Mouse (Mus musculus) stomach, embryonic 14.5 days (tissue): ENCODE results near the gene Apln. TPM values are rescaled to one million over a fixed set of nuclear protein-coding genes. Genes with fewer than 3 reads are reported as not detected.
A peak's percentile ranks its signal among the peaks of the same experiment; 100 is the strongest.

ENCODE experiments used
- ATAC-seq: fragments of 200-750 bp; cut with Nextera tagmentation; 2 replicates; pipeline ENCODE4 v1.8.0; 2017; ENCODE audit warnings: low read depth, moderate TSS enrichment; ENCODE audit not compliant: insufficient number of reproducible peaks, insufficient read depth, low FRiP score
- H3K27ac ChIP-seq: fragments of 300-500 bp; sonication (generic); 2 replicates; pipeline ENCODE4 v1.5.1; 2014; ENCODE audit warnings: mild to moderate bottlenecking, low read length, moderate library complexity, mixed read lengths
- H3K27me3 ChIP-seq: fragments of 300-500 bp; sonication (generic); 2 replicates; pipeline ENCODE4 v1.6.1; 2014; ENCODE audit warnings: low read length, control low read depth, mixed read lengths; ENCODE audit not compliant: control insufficient read depth, insufficient read depth
- H3K36me3 ChIP-seq: fragments of 300-500 bp; sonication (generic); 2 replicates; pipeline ENCODE4 v1.6.1; 2014; ENCODE audit warnings: mild to moderate bottlenecking, control low read depth, low read length, moderate library complexity, mixed read lengths; ENCODE audit not compliant: control insufficient read depth, insufficient read depth
- H3K4me1 ChIP-seq: fragments of 300-500 bp; sonication (generic); 2 replicates; pipeline ENCODE4 v1.6.1; 2014; ENCODE audit warnings: low read length, control low read depth, mixed read lengths; ENCODE audit not compliant: control insufficient read depth, insufficient read depth
- H3K4me2 ChIP-seq: fragments of 300-500 bp; sonication (generic); replicated peaks from 2 replicates; pipeline ENCODE4 v1.6.1; 2014; ENCODE audit warnings: low read depth, low read length, control low read depth
- H3K4me3 ChIP-seq: fragments of 300-500 bp; sonication (generic); 2 replicates; pipeline ENCODE4 v1.5.1; 2014; ENCODE audit warnings: low read depth, low read length, control low read depth
- H3K9ac ChIP-seq: fragments of 300-500 bp; sonication (generic); replicated peaks from 2 replicates; pipeline ENCODE4 v1.6.1; 2014; ENCODE audit warnings: low read depth, mild to moderate bottlenecking, control low read depth, low read length, moderate library complexity, mixed read lengths
- H3K9me3 ChIP-seq: fragments of 300-500 bp; sonication (generic); 2 replicates; pipeline ENCODE4 v1.6.1; 2016; ENCODE audit warnings: low read depth, low read length, control low read depth; ENCODE audit not compliant: control insufficient read depth
- WGBS: fragments of 180-500 bp; shearing (Covaris S2); extraction: QIAGEN DNeasy Blood & Tissue Kit; methylation state at CpG from one replicate; pipeline ENCODE4 v1.1.7; 2014; 5-methylcytosine and 5-hydroxymethylcytosine counted together
- polyA plus RNA-seq: library from polyadenylated mRNA; unstranded; fragments of >200 nt; fragmentation: Nextera tagmentation; extraction: Ambion mirVana; gene quantifications from 2 replicates; pipeline ENCODE4 v1.2.1, GENCODE M21; 2014

The Apln gene
- polyA plus RNA-seq, 1 experiment from 2014 or later = 4.3 TPM

DNA sequence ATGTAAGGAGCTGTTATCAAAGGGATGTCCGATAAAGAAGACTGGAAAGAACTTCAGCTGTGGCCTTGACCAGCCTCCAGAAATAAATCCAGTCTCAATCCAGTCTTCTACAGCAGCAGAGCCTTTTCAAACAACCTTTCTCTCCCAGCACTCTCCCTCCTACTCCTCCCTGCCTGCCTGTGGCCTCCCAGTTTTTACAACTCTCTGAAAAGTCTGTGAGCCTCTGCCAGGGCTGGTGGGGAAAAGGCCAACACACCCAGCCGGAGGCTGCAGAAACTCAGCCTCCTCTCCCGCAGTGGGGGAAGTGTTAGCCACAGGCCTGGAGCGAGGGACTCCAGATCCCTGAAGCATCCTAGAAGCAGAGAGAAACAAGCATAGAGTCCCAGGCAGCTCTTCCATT lies 27.8 kb upstream of the Apln start:
- H3K27ac ChIP-seq = no peak overlapping the region
- H3K4me1 ChIP-seq = no peaks in the 10 kb centered on the region
- H3K4me2 ChIP-seq = no peak overlapping the region
- 80% methylated on average over 4 of the region's 4 CpGs for WGBS
- H3K9ac ChIP-seq = no peak overlapping the region
- no peaks in the 10 kb centered on the region for H3K27me3 ChIP-seq
- no peak overlapping the region for H3K4me3 ChIP-seq
- H3K9me3 ChIP-seq = no peaks in the 10 kb centered on the region
- ATAC-seq = no peak
- H3K36me3 ChIP-seq = no peaks in the 10 kb centered on the region

DNA sequence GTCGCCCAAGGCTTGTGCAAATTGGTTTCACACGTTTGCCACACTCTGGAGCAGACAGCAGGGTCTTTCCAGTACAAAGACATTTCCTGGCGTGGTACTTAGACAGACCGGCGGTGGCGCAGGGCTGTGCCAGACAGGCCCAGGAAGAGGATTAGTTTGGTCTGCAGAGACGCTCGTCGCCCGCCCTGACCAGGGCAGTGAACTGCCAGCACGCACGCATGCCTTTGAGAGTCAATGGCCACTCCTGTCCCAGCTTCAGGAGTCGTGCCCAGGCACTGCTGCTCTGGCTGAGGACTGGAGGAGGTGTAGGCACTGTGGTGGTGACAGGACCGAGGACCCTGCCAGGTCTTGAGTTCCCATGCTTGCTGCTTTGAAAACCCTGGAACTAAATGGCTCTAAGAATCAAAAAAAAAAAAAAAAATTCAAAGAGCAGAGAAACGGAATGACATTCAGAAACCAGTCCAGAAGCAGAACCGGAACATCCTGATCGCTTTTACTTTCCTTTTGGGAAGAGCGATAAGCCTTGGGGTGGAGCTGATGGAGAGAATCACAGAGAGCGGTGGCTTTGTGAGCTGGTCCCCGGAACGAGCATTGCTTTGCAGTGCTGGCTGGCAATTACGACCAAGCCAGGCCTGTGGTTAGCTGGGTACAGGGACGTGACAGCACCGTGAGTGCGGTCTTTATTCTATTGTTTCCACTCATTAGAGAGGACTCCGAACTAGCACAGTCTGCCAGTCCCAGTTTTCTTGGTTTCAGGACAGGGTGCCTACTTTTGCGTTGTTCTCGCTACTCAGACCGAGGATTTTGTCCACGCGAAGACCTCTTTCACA lies 19.7 kb upstream of the Apln start:
- H3K4me1 ChIP-seq = no peaks in the 10 kb centered on the region
- no peaks in the 10 kb centered on the region for H3K36me3 ChIP-seq
- no peak overlapping the region for H3K9ac ChIP-seq
- H3K27me3 ChIP-seq = no peaks in the 10 kb centered on the region
- H3K4me2 ChIP-seq = peak overlapping the region; percentile 53
- ATAC-seq = no peak
- H3K27ac ChIP-seq = no peak overlapping the region
- no peaks in the 10 kb centered on the region for H3K9me3 ChIP-seq
- peak overlapping the region; percentile 26 for H3K4me3 ChIP-seq
- WGBS = 33% methylated on average over 31 of the region's 31 CpGs

DNA sequence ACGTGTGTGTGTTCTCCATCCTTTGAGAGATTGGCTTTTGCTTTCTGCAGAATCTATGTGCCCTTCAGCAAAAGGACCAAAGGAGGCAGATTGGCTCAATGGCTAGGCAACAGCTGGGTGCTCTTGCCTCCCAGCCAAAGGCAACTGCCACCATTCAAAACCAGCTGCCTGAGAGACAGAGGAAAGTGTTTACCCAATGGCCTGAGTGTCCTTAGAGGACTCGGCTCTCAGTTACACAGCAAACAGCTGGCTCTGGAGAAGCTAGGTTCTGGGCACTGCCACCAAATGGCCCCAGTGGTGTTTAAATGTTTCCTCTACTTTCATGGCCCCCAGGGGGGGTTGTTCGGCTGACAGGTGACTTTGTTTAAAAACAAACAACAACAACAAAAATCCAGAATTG lies 19.1 kb upstream of the Apln start:
- Histone ChIP-seq H3K36me3 (no peaks in the 10 kb centered on the region), H3K27ac (no peak overlapping the region), H3K4me1 (no peaks in the 10 kb centered on the region), H3K4me2 (peak overlapping the region; percentile 53), H3K9ac (no peak overlapping the region), H3K4me3 (no peak overlapping the region), H3K27me3 (no peaks in the 10 kb centered on the region), H3K9me3 (no peaks in the 10 kb centered on the region)
- ATAC-seq = no peak
- 39% methylated on average over 3 of the region's 3 CpGs for WGBS

DNA sequence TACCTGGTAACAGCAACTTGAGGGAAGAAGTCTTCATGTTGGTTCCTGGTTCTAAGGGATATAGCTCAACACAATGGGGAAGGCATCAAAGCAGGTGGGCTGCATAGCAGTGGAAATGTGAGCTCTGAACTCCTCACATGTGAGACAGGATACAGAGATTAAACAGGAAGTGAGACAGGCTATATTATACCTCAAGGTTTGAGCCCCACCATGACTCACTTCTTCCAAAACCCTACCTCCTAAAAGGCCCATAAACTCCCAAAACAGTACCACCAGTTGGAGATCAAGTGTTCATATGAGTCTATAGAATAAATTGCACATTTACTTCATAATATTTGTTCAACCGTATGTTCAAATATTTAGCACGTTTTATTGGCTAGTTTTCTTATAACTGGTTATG lies 11.7 kb upstream of the Apln start:
- Histone ChIP-seq H3K4me1 (no peaks in the 10 kb centered on the region), H3K9me3 (no peaks in the 10 kb centered on the region), H3K4me3 (no peak overlapping the region), H3K27me3 (no peaks in the 10 kb centered on the region), H3K9ac (no peak overlapping the region), H3K4me2 (no peak overlapping the region), H3K27ac (no peak overlapping the region), H3K36me3 (no peaks in the 10 kb centered on the region)
- no peak for ATAC-seq
- 86% methylated on average over 2 of the region's 2 CpGs for WGBS

DNA sequence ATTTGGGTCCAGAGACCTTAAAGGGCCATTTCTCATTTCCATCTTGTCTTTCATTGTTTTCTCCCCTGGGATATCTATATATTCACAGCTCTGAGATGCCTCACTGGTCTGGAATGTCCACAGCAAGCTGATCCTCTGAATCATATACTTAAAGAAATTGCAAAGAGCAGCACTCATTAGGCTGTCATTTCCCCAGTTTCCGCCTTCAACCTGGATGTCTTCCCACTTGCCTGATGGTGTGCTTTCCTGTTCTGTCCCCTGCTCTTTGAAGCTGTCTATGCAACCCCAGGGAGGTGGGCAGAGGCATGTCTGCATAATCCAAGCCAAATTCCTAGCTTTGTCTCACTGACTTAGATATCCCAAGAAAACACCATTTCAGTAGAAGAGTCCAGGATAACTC lies 9.6 kb upstream of the Apln start:
- ATAC-seq = no peak
- Histone ChIP-seq H3K27me3 (no peaks in the 10 kb centered on the region), H3K9ac (no peak overlapping the region), H3K4me2 (no peak overlapping the region), H3K27ac (no peak overlapping the region), H3K36me3 (no peaks in the 10 kb centered on the region), H3K9me3 (no peaks in the 10 kb centered on the region), H3K4me1 (no peaks in the 10 kb centered on the region), H3K4me3 (no peak overlapping the region)
- 80% methylated on average over 1 of the region's 1 CpGs for WGBS

DNA sequence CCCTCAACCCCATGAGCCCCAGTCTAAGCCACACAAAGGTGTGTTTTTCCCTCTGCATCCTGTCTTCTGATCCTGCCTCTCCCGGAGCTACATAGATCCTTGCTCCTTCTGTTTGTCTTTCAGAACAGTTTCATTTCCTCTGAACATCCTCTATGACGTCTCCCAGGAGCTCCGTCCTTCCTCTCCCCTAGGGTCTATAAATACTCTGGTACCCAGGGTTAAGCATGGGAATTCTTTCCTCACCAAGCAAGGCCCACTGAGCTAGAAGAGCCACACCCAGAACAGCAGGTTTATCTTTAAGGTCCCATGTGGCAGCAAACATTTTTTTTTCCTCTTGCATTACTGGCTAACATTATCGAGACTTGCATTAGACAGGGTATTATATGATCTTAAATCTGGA lies 8.1 kb upstream of the Apln start:
- no peaks in the 10 kb centered on the region for H3K4me1 ChIP-seq

DNA sequence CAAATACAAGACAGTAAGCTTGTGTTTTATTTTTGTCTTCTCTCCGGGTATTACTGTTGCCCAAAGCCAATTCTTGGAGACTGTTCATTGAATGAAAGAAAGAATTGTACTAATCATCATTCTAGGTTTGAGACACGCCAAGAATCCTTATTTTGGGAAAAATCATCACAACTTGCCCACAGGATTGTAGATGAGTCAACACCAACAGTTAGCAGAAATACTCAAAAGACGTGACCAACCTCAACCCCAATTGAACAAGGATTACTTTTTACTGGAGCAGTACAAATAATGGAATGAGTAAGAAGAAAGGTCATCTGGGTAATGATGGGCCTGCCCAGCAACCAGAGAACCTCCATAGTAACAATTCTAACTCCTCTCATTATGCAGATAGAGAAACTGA lies 5.7 kb upstream of the Apln start:
- no peaks in the 10 kb centered on the region for H3K36me3 ChIP-seq
- no peak overlapping the region for H3K27ac ChIP-seq
- H3K9me3 ChIP-seq = no peaks in the 10 kb centered on the region
- H3K9ac ChIP-seq = no peak overlapping the region
- no peak for ATAC-seq
- no peaks in the 10 kb centered on the region for H3K4me1 ChIP-seq
- H3K4me2 ChIP-seq = no peak overlapping the region
- no peaks in the 10 kb centered on the region for H3K27me3 ChIP-seq
- no peak overlapping the region for H3K4me3 ChIP-seq
- WGBS = 74% methylated on average over 3 of the region's 3 CpGs

More for the DNA sequence above, 8.1 kb upstream of the Apln start:
- no peaks in the 10 kb centered on the region for H3K36me3 ChIP-seq
- H3K27me3 ChIP-seq = no peaks in the 10 kb centered on the region
- H3K4me3 ChIP-seq = no peak overlapping the region
- no peak overlapping the region for H3K27ac ChIP-seq
- no peak for ATAC-seq
- no peaks in the 10 kb centered on the region for H3K9me3 ChIP-seq
- H3K9ac ChIP-seq = no peak overlapping the region
- no peak overlapping the region for H3K4me2 ChIP-seq
- WGBS = 56% methylated on average over 4 of the region's 4 CpGs

DNA sequence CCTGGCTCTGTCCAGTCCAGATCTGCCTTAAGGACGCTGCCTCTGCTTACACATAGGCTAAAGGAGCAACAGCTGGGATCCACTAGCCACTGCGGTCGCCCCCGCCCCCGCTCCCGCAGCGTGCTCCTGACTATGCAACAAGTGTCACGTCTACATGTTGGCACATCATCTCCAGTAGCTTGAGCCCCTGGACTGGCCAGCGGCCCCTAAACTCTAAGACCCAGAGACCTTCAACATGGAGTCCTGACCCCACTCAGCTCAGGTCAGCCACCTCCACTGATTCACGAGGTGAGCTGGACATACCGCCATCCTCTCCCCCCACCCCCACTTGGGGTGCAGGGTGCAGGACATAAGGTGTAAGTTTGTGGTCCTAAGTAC lies 898 bp downstream of the Apln start:
- WGBS = 27% methylated on average over 11 of the region's 11 CpGs
- no peak overlapping the region for H3K9ac ChIP-seq

DNA sequence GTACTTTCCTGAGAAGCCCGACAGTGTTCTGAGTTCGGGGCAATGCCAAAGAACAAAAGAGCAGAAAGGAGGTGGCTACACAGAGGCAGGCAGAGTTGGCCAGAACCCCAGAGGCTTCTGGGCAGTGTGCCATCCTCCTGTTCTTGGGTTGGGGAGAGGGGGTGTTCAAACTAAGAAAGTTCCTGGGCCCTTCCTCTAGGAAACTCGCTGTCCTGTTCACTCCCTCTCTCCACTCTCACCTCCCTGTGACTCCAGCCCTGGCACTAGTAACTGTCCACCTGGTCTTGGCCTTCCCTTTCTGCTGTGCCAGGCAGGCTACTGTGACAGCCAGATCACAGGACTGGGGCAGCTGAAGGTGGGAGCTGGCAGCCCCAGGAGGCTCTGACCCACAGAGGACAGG lies 1.6 kb downstream of the Apln start:
- H3K4me3 ChIP-seq = no peak overlapping the region
- no peaks in the 10 kb centered on the region for H3K4me1 ChIP-seq
- no peaks in the 10 kb centered on the region for H3K9me3 ChIP-seq
- H3K27me3 ChIP-seq = no peaks in the 10 kb centered on the region
- no peak for ATAC-seq
- H3K27ac ChIP-seq = no peak overlapping the region
- WGBS = 80% methylated on average over 3 of the region's 3 CpGs
- no peaks in the 10 kb centered on the region for H3K36me3 ChIP-seq
- H3K4me2 ChIP-seq = no peak overlapping the region
- H3K9ac ChIP-seq = no peak overlapping the region

More for the DNA sequence above, 898 bp downstream of the Apln start:
- Histone ChIP-seq H3K27ac (no peak overlapping the region), H3K4me1 (no peaks in the 10 kb centered on the region), H3K4me2 (peak overlapping the region; percentile 63), H3K36me3 (no peaks in the 10 kb centered on the region), H3K27me3 (no peaks in the 10 kb centered on the region), H3K4me3 (peak overlapping the region; percentile 40), H3K9me3 (no peaks in the 10 kb centered on the region)
- 0 out of 2 replicates have a peak, but pooled peaks have one; percentile 20 for ATAC-seq
